Mouse (Mus musculus) MEL (cell line): ENCODE measurements at regions not wholly inside any gene's neighbourhood (a gene's known extent, or its start where the extent isn't known, plus 50 kb on each side); places are given as distances from the start of the nearest gene placed in this dataset.

Experiments
- DNase-seq: peaks from one replicate; pipeline ENCODE4 v3.0.0; 2011; ENCODE audit warnings: low read depth, low spot score
- H3K27ac ChIP-seq: 2 replicates; pipeline ENCODE4 v1.5.1; 2012; ENCODE audit warnings: low read depth, mild to moderate bottlenecking, control low read depth, low read length, moderate library complexity; ENCODE audit not compliant: control insufficient read depth
- H3K27me3 ChIP-seq, 2 experiments: fragments of 150-350 bp in 1 of 2; sonication (generic) in 1 of 2; 2 replicates each; pipeline ENCODE4 v1.6.1; 2012; ENCODE audit warnings: low read length in 2 of 2, mild to moderate bottlenecking in 2 of 2, improper control_type of control experiment in 1 of 2, moderate library complexity in 1 of 2; ENCODE audit not compliant: insufficient read depth in 2 of 2, control insufficient read depth in 1 of 2
- H3K36me3 ChIP-seq, 2 experiments: 2 replicates each; pipeline ENCODE4 v1.6.1; 2012 to 2014; ENCODE audit warnings: low read length in 2 of 2, improper control_type of control experiment in 1 of 2, inconsistent platforms in 1 of 2, mild to moderate bottlenecking in 1 of 2; ENCODE audit not compliant: insufficient read depth in 2 of 2, control insufficient read depth in 1 of 2
- H3K4me1 ChIP-seq, 2 experiments: fragments of 150-350 bp in 1 of 2; sonication (generic) in 1 of 2; 2 replicates each; pipeline ENCODE4 v1.6.1; 2012; ENCODE audit warnings: low read length in 2 of 2, improper control_type of control experiment in 1 of 2, mild to moderate bottlenecking in 1 of 2; ENCODE audit not compliant: insufficient read depth in 2 of 2, control insufficient read depth in 1 of 2
- H3K4me3 ChIP-seq, 2 experiments: fragments of 150-350 bp in 1 of 2; sonication (generic) in 1 of 2; 2 replicates each; pipeline ENCODE4 v1.5.1; 2012; ENCODE audit warnings: low read depth in 2 of 2, low read length in 2 of 2, mild to moderate bottlenecking in 2 of 2, moderate library complexity in 2 of 2, control low read depth in 1 of 2, improper control_type of control experiment in 1 of 2; ENCODE audit not compliant: control insufficient read depth in 1 of 2, insufficient read depth in 1 of 2
- H3K79me2 ChIP-seq: 2 replicates; pipeline ENCODE4 v1.6.1; 2012; ENCODE audit warnings: mild to moderate bottlenecking, low read length, moderate library complexity; ENCODE audit not compliant: control insufficient read depth, poor library complexity, insufficient read depth
- H3K9ac ChIP-seq: 2 replicates; pipeline ENCODE4 v1.6.1; 2012; ENCODE audit warnings: low read depth, mild to moderate bottlenecking, control low read depth, low read length, moderate library complexity; ENCODE audit not compliant: control insufficient read depth, poor library complexity, severe bottlenecking
- H3K9me3 ChIP-seq: fragments of 150-350 bp; sonication (generic); replicated peaks from 2 replicates; pipeline ENCODE4 v1.6.1; 2012; ENCODE audit warnings: mild to moderate bottlenecking, low read length, improper control_type of control experiment, moderate library complexity; ENCODE audit not compliant: insufficient read depth
- CHD1 ChIP-seq: IDR thresholded peaks from 2 replicates; pipeline ENCODE4 v1.6.1; 2012; ENCODE audit warnings: low read depth, mild to moderate bottlenecking, inconsistent platforms, low read length, improper control_type of control experiment
- CHD2 ChIP-seq: IDR thresholded peaks from 2 replicates; pipeline ENCODE4 v1.6.1; 2011; ENCODE audit warnings: low read length, improper control_type of control experiment
- E2F4 ChIP-seq: IDR thresholded peaks from 2 replicates; pipeline ENCODE4 v1.6.1; 2011; ENCODE audit warnings: low read depth, low read length, improper control_type of control experiment, borderline replicate concordance
- ELF1 ChIP-seq: IDR thresholded peaks from 2 replicates; pipeline ENCODE4 v1.6.1; 2014; ENCODE audit warnings: low read depth, mild to moderate bottlenecking, inconsistent platforms, low read length, improper control_type of control experiment, moderate library complexity
- ETS1 ChIP-seq: IDR thresholded peaks from 2 replicates; pipeline ENCODE4 v1.6.1; 2012; ENCODE audit warnings: low read depth, mild to moderate bottlenecking, inconsistent platforms, low read length, improper control_type of control experiment, moderate library complexity
- GABPA ChIP-seq: IDR thresholded peaks from 2 replicates; pipeline ENCODE4 v1.6.1; 2012; ENCODE audit warnings: low read depth, mild to moderate bottlenecking, inconsistent platforms, low read length, improper control_type of control experiment, moderate library complexity
- HCFC1 ChIP-seq: IDR thresholded peaks from 2 replicates; pipeline ENCODE4 v1.6.1; 2012; ENCODE audit warnings: low read depth, mild to moderate bottlenecking, inconsistent platforms, low read length, improper control_type of control experiment, moderate library complexity
- MAFK ChIP-seq: IDR thresholded peaks from 2 replicates; pipeline ENCODE4 v1.6.1; 2011; ENCODE audit warnings: low read depth, mild to moderate bottlenecking, low read length, improper control_type of control experiment, borderline replicate concordance
- MAX ChIP-seq: IDR thresholded peaks from 2 replicates; pipeline ENCODE4 v1.6.1; 2011; ENCODE audit warnings: low read length, improper control_type of control experiment
- MAZ ChIP-seq: IDR thresholded peaks from 2 replicates; pipeline ENCODE4 v1.6.1; 2012; ENCODE audit warnings: low read depth, mild to moderate bottlenecking, inconsistent platforms, low read length, improper control_type of control experiment
- MYC ChIP-seq: IDR thresholded peaks from 2 replicates; pipeline ENCODE4 v1.6.1; 2011; ENCODE audit warnings: low read depth, mild to moderate bottlenecking, low read length, improper control_type of control experiment, moderate library complexity
- NELFE ChIP-seq: IDR thresholded peaks from 2 replicates; pipeline ENCODE4 v1.6.1; 2011; ENCODE audit warnings: low read depth, low read length, improper control_type of control experiment
- NRF1 ChIP-seq: IDR thresholded peaks from 2 replicates; pipeline ENCODE4 v1.6.1; 2014; ENCODE audit warnings: low read depth, mild to moderate bottlenecking, inconsistent platforms, low read length, improper control_type of control experiment, moderate library complexity; ENCODE audit not compliant: poor library complexity, insufficient read depth, severe bottlenecking
- POLR2AphosphoS2 ChIP-seq: IDR thresholded peaks from 2 replicates; pipeline ENCODE4 v1.6.1; 2011; ENCODE audit warnings: low read length, improper control_type of control experiment
- POLR2AphosphoS5 ChIP-seq: IDR thresholded peaks from 2 replicates; pipeline ENCODE4 v1.6.1; 2012; ENCODE audit warnings: low read depth, borderline replicate concordance, mild to moderate bottlenecking, inconsistent platforms, low read length, moderate library complexity, mixed read lengths
- RAD21 ChIP-seq: IDR thresholded peaks from 2 replicates; pipeline ENCODE4 v1.6.1; 2011; ENCODE audit warnings: mild to moderate bottlenecking, low read depth, low read length, improper control_type of control experiment
- RCOR1 ChIP-seq: IDR thresholded peaks from 2 replicates; pipeline ENCODE4 v1.6.1; 2012; ENCODE audit warnings: low read depth, mild to moderate bottlenecking, inconsistent platforms, low read length, improper control_type of control experiment
- SMC3 ChIP-seq: IDR thresholded peaks from 2 replicates; pipeline ENCODE4 v1.6.1; 2011; ENCODE audit warnings: low read depth, low read length, improper control_type of control experiment
- TAL1 ChIP-seq: IDR thresholded peaks from 2 replicates; pipeline ENCODE4 v1.6.1; 2012; ENCODE audit warnings: mild to moderate bottlenecking, inconsistent platforms, low read length, moderate library complexity, mixed read lengths
- TBP ChIP-seq: IDR thresholded peaks from 2 replicates; pipeline ENCODE4 v1.8.0; 2011; ENCODE audit warnings: low read depth, low read length, improper control_type of control experiment
- TCF12 ChIP-seq: IDR thresholded peaks from 2 replicates; pipeline ENCODE4 v1.6.1; 2014; ENCODE audit warnings: low read depth, mild to moderate bottlenecking, inconsistent platforms, low read length, improper control_type of control experiment, moderate library complexity
- USF1 ChIP-seq: IDR thresholded peaks from 2 replicates; pipeline ENCODE4 v1.6.1; 2014; ENCODE audit warnings: low read depth, mild to moderate bottlenecking, inconsistent platforms, low read length, improper control_type of control experiment, moderate library complexity
- USF2 ChIP-seq, 2 experiments: IDR thresholded peaks; 2 replicates each; pipeline ENCODE4 v1.6.1; 2011 to 2012; ENCODE audit warnings: improper control_type of control experiment in 2 of 2, low read length in 2 of 2, borderline replicate concordance in 1 of 2, inconsistent platforms in 1 of 2, low read depth in 1 of 2, mild to moderate bottlenecking in 1 of 2; ENCODE audit not compliant: insufficient read depth in 1 of 2
- ZC3H11A ChIP-seq: IDR thresholded peaks from 2 replicates; pipeline ENCODE4 v1.6.1; 2012; ENCODE audit warnings: low read depth, mild to moderate bottlenecking, inconsistent platforms, low read length, improper control_type of control experiment
- ZKSCAN1 ChIP-seq: IDR thresholded peaks from 2 replicates; pipeline ENCODE4 v1.6.1; 2012; ENCODE audit warnings: low read depth, mild to moderate bottlenecking, inconsistent platforms, low read length, improper control_type of control experiment, moderate library complexity
- ZMIZ1 ChIP-seq: IDR thresholded peaks from 2 replicates; pipeline ENCODE4 v1.6.1; 2012; ENCODE audit warnings: low read depth, mild to moderate bottlenecking, inconsistent platforms, low read length, improper control_type of control experiment, moderate library complexity
- ZNF384 ChIP-seq: IDR thresholded peaks from 2 replicates; pipeline ENCODE4 v1.6.1; 2012; ENCODE audit warnings: low read depth, mild to moderate bottlenecking, inconsistent platforms, low read length, improper control_type of control experiment

- no peaks in the 10 kb centered on the region for H3K27me3 ChIP-seq
- H3K9ac ChIP-seq, result no peak overlapping the region
- DNase-seq, result no peak
- no peak overlapping the region for H3K27ac ChIP-seq
- no peaks in the 10 kb centered on the region for H3K36me3 ChIP-seq
- H3K79me2 ChIP-seq, result no peaks in the 10 kb centered on the region
- no peaks in the 10 kb centered on the region for H3K4me1 ChIP-seq
- H3K9me3 ChIP-seq, result no peaks in the 10 kb centered on the region
- TF ChIP-seq MAFK (no peak), GABPA (no peak), E2F4 (no peak), HCFC1 (no peak), POLR2AphosphoS2 (no peak), ZC3H11A (no peak), CHD1 (no peak), USF2 (IDR thresholded peaks at IDR 0.05; ENCODE audit: borderline replicate concordance in 1 of 2, insufficient read depth in 1 of 2, low read depth in 1 of 2, low read length in 2 of 2) (no peak), NRF1 (no peak), RCOR1 (no peak), MAZ (no peak), ZMIZ1 (no peak), RAD21 (no peak), NELFE (no peak), ZKSCAN1 (no peak), ZNF384 (no peak), CHD2 (no peak)
- no peak overlapping the region for H3K4me3 ChIP-seq
Observed at GRCm38 (mm10) chr2:116200795-116201194, 135.2 kb upstream of the Meis2 start.

DNA sequence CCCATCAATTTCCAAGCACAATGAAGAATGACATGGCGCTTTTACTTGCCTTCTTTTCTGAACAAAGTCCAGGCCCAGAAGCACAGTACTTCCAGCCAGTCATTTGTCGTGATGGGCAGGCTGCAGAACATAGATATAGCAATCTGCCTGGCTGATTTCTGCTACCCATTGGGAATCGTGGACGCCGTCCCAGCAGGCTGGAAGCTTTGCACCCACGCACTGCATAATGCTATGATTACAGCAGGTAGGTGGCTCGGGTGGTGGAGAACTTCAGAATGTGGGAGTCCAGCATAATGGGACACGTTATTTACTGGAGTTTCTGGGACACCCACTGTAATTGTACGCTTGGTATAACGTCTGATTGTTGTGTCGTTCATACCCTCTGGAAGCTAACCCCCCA is 116.2 kb upstream of the Meis2 start:
- Histone ChIP-seq H3K9ac (no peak overlapping the region), H3K27me3 (no peaks in the 10 kb centered on the region; a peak in 1 of 4 replicates), H3K4me1 (no peaks in the 10 kb centered on the region), H3K79me2 (no peaks in the 10 kb centered on the region), H3K9me3 (no peaks in the 10 kb centered on the region), H3K27ac (no peak overlapping the region), H3K4me3 (no peak overlapping the region), H3K36me3 (no peaks in the 10 kb centered on the region)
- DNase-seq, result no peak
- no peak for TF ChIP-seq SMC3
- no peak for TF ChIP-seq ETS1
- no peak for TF ChIP-seq GABPA
- no peak for TF ChIP-seq MYC
- no peak for TF ChIP-seq ZC3H11A
- no peak for TF ChIP-seq MAX
- TF ChIP-seq RAD21, result no peak
- no peak for TF ChIP-seq POLR2AphosphoS5
- TF ChIP-seq ELF1, result no peak
- no peak for TF ChIP-seq USF1
- no peak for TF ChIP-seq TBP
- no peak for TF ChIP-seq RCOR1
- no peak for TF ChIP-seq TAL1
- no peak for TF ChIP-seq TCF12
- TF ChIP-seq POLR2AphosphoS2, result no peak
